ENCODE assay signal across 8 mouse cellular contexts in the genomic region with DNA sequence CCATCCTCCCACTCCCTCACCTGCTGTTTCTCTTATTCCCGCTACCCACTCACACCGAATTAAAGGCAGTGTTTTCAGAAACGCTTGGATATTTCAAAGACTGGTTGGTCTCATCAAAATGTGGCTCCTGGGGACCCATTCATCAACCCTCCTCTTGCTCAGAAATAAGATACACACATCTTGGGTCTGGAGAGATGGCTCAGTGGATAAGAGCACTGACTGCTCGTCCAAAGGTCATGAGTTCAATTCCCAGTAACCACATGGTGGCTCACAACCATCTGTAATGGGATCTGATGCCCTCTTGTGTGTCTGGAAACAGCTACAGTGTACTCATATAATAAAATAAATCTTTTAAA. TPM values are rescaled to one million over a fixed set of nuclear protein-coding genes. Genes with fewer than 3 reads are reported as not detected.
DNase-seq lines count a peak whose midpoint lies in the region; ATAC-seq and TF ChIP-seq lines count a peak whose summit lies in the region.

No protein-coding gene starts in this region.

- H3K4me2 ChIP-seq in lung, postnatal 0 days (replicated peaks; ENCODE audit: low read depth, low read length), result peak overlapping the region; percentile 99
- H3K4me2 ChIP-seq in limb, embryonic 13.5 days (replicated peaks), result peak overlapping the region; percentile 96

- TF ChIP-seq POLR2A in cerebellum, adult 2 months (IDR thresholded peaks at IDR 0.05; ENCODE audit: borderline replicate concordance, insufficient read depth, low read length), result no peak
- TF ChIP-seq POLR2A in small intestine, adult 2 months (IDR thresholded peaks at IDR 0.05; ENCODE audit: low read depth, low read length), result no peak

- no peak for TF ChIP-seq EP300 in lung, postnatal 0 days (IDR thresholded peaks at IDR 0.05)

- no peaks in the 10 kb centered on the region for H3K9me3 ChIP-seq in lung, postnatal 0 days (ENCODE audit: low read length)
- no peaks in the 10 kb centered on the region for H3K9me3 ChIP-seq in limb, embryonic 13.5 days

- H3K4me1 ChIP-seq in cerebellum, adult 2 months (ENCODE audit: control insufficient read depth, insufficient read depth, low read length), result peaks cover 2% of the 10 kb centered on the region; the same call in 1 of the 2 replicates
- H3K4me1 ChIP-seq in lung, postnatal 0 days (ENCODE audit: insufficient read depth, low read depth, low read length), result peaks cover 4% of the 10 kb centered on the region; the same call in 1 of the 2 replicates
- H3K4me1 ChIP-seq in limb, embryonic 13.5 days, result peaks cover 15% of the 10 kb centered on the region
- H3K4me1 ChIP-seq in small intestine, adult 2 months (ENCODE audit: control insufficient read depth, insufficient read depth, insufficient read length, low read length), result peaks cover 3% of the 10 kb centered on the region; the same call in 1 of the 2 replicates

- no peaks in the 10 kb centered on the region for H3K36me3 ChIP-seq in lung, postnatal 0 days (ENCODE audit: insufficient read depth, low read length)
- H3K36me3 ChIP-seq in limb, embryonic 13.5 days, result peaks cover 17% of the 10 kb centered on the region
- peaks cover 2% of the 10 kb centered on the region; the same call in 1 of the 2 replicates for H3K36me3 ChIP-seq in small intestine, adult 2 months (ENCODE audit: control insufficient read depth, insufficient read depth, low read length)

- no peak overlapping the region for H3K27ac ChIP-seq in cerebellum, adult 2 months (ENCODE audit: insufficient read depth, low read length)
- no peak overlapping the region for H3K27ac ChIP-seq in lung, postnatal 0 days (ENCODE audit: low read length)
- no peak overlapping the region for H3K27ac ChIP-seq in limb, embryonic 13.5 days
- H3K27ac ChIP-seq in small intestine, adult 2 months (ENCODE audit: insufficient read depth, low read depth, low read length), result no peak overlapping the region

- WGBS in cerebellum, adult 2 months, result under 1% methylated on average over 4 of the region's 4 CpGs
- WGBS in lung, postnatal 0 days, result 2% methylated on average over 4 of the region's 4 CpGs
- 0% methylated on average over 4 of the region's 4 CpGs for WGBS in limb, embryonic 13.5 days
- WGBS in small intestine, adult 2 months, result 1% methylated on average over 4 of the region's 4 CpGs

- no peak for TF ChIP-seq CTCF in cerebellum, adult 2 months (IDR thresholded peaks at IDR 0.05; ENCODE audit: borderline replicate concordance, insufficient read depth, low read depth, low read length)
- TF ChIP-seq CTCF in lung, postnatal 0 days (IDR thresholded peaks at IDR 0.05), result no peak
- TF ChIP-seq CTCF in small intestine, adult 2 months (IDR thresholded peaks at IDR 0.05; ENCODE audit: extremely low read depth, insufficient read length, insufficient replicate concordance, low read depth, low read length), result no peak

- DNase-seq in cerebellum, adult 2 months, result no peak
- DNase-seq in lung, postnatal 0 days (ENCODE audit: low spot score), result no peak
- no peak for DNase-seq in lung, postnatal 10 days
- DNase-seq in layer of hippocampus, adult 11-12 months (ENCODE audit: low spot score), result no peak

- H3K27me3 ChIP-seq in cerebellum, adult 2 months (ENCODE audit: control insufficient read depth, insufficient read depth, low read length), result no peaks in the 10 kb centered on the region
- no peaks in the 10 kb centered on the region for H3K27me3 ChIP-seq in lung, postnatal 0 days (replicated peaks; ENCODE audit: insufficient read depth, low read length)
- no peaks in the 10 kb centered on the region for H3K27me3 ChIP-seq in limb, embryonic 13.5 days
- no peaks in the 10 kb centered on the region for H3K27me3 ChIP-seq in small intestine, adult 2 months (ENCODE audit: control insufficient read depth, insufficient read depth, low read length)

- peak overlapping the region; percentile 55 for H3K4me3 ChIP-seq in cerebellum, adult 2 months (replicated peaks; ENCODE audit: insufficient read depth, low read depth, low read length)
- peak overlapping the region; percentile 54 for H3K4me3 ChIP-seq in lung, postnatal 0 days (ENCODE audit: low read depth, low read length)
- peak overlapping the region; percentile 79 for H3K4me3 ChIP-seq in limb, embryonic 13.5 days
- peak overlapping the region; percentile 87 for H3K4me3 ChIP-seq in small intestine, adult 2 months (ENCODE audit: low read depth, low read length)

- no peak overlapping the region for H3K9ac ChIP-seq in lung, postnatal 0 days (replicated peaks; ENCODE audit: low read depth)
- H3K9ac ChIP-seq in limb, embryonic 13.5 days, result no peak overlapping the region

- ATAC-seq in cerebellum, adult (ENCODE audit: insufficient number of reproducible peaks, low FRiP score, low TSS enrichment), result no peak
- ATAC-seq in lung, postnatal 0 days, result no peak
- no peak for ATAC-seq in limb, embryonic 13.5 days (ENCODE audit: low FRiP score, low read depth)
- ATAC-seq in megakaryocyte progenitor cell, adult 5-6 weeks (replicated peaks; ENCODE audit: poor library complexity), result no peak

RNA-seq across cellular contexts. Expression of a gene that starts 0.3 kb away (rescaled TPM):
- 10.2 and 10.4 TPM in 2 replicates for polyA plus RNA-seq in cerebellum, adult 2 months (2012; rRNA removed)
- polyA plus RNA-seq in lung, postnatal 0 days (2015; fragmentation: Nextera tagmentation; extraction: Ambion mirVana), result 6.7 and 7.4 TPM in 2 replicates
- polyA plus RNA-seq in limb, embryonic 13.5 days (2015; fragmentation: Nextera tagmentation; extraction: Ambion mirVana), result 18.9 and 20.5 TPM in 2 replicates
- polyA plus RNA-seq in small intestine, adult 2 months (2012; rRNA removed), result 3.6 and 6.3 TPM in 2 replicates
- 25.1 and 30.4 TPM in 2 replicates for total RNA-seq in megakaryocyte progenitor cell, adult 5-6 weeks (2015)
- 10.3 and 11.1 TPM in 2 replicates for total RNA-seq in megakaryocyte progenitor cell, adult 5-6 weeks (2017)
